In genomic region chr3:108017473-108018189, GRCm38 (mm10) we compare ENCODE assay signal across 8 mouse cellular contexts. TPM values are rescaled to one million over a fixed set of nuclear protein-coding genes. Genes with fewer than 3 reads are reported as not detected.
A peak's percentile ranks its signal among the peaks of the same experiment; 100 is the strongest.
DNase-seq lines count a peak whose midpoint lies in the region; ATAC-seq and TF ChIP-seq lines count a peak whose summit lies in the region.

Gstm1 (minus strand) TSS chr3:108017973.

- under 1% methylated on average over 31 of the region's 31 CpGs for WGBS in heart, embryonic 13.5 days
- 1% methylated on average over 31 of the region's 31 CpGs for WGBS in liver, embryonic 12.5 days (ENCODE audit: insufficient replicate concordance)
- WGBS in stomach, embryonic 15.5 days, result 0% methylated on average over 31 of the region's 31 CpGs

- ATAC-seq in heart, embryonic 13.5 days (ENCODE audit: extremely low read depth, insufficient number of reproducible peaks, low FRiP score, low TSS enrichment), result peak; percentile 95
- peak; percentile 91 for ATAC-seq in liver, embryonic 12.5 days
- ATAC-seq in stomach, embryonic 15.5 days (ENCODE audit: insufficient read depth, low FRiP score, low read depth), result peak; percentile 97

- no peaks in the 10 kb centered on the region for H3K79me2 ChIP-seq in C2C12 (ENCODE audit: control insufficient read depth, insufficient read depth)

- peak; percentile 73 for TF ChIP-seq CTCF in C2C12 (IDR thresholded peaks at IDR 0.05; ENCODE audit: control insufficient read depth, insufficient read depth, insufficient read length)

- H3K27ac ChIP-seq in heart, embryonic 13.5 days (replicated peaks), result peak within 1 kb of the TSS; percentile 86
- peak within 1 kb of the TSS; percentile 70 for H3K27ac ChIP-seq in liver, embryonic 12.5 days
- peak within 1 kb of the TSS; percentile 96 for H3K27ac ChIP-seq in stomach, embryonic 15.5 days

- H3K4me1 ChIP-seq in heart, embryonic 13.5 days, result peaks cover 39% of the 10 kb centered on the region
- peaks cover 31% of the 10 kb centered on the region for H3K4me1 ChIP-seq in liver, embryonic 12.5 days
- H3K4me1 ChIP-seq in stomach, embryonic 15.5 days, result peaks cover 16% of the 10 kb centered on the region; the same call in 1 of the 2 replicates

- peaks cover 6% of the 10 kb centered on the region for H3K79me3 ChIP-seq in C2C12 (ENCODE audit: low read depth)

- peak within 1 kb of the TSS; percentile 13 for H3ac ChIP-seq in C2C12 (ENCODE audit: control insufficient read depth, insufficient read length, low read depth)

- peak; percentile 80 for DNase-seq in brain, embryonic 18.5 days (ENCODE audit: low read depth, low spot score)
- peak; percentile 54 for DNase-seq in fat pad, adult 2 months (ENCODE audit: extremely low read depth, low read depth, low spot score)
- peak; percentile 97 for DNase-seq in kidney, postnatal 10 days
- DNase-seq in natural killer cell, adult 2 months (ENCODE audit: low spot score in 2 of 2), result peak; percentile 77 to 81

- H3K4me2 ChIP-seq in heart, embryonic 13.5 days, result peak within 1 kb of the TSS; percentile 83
- H3K4me2 ChIP-seq in liver, embryonic 12.5 days, result peak within 1 kb of the TSS; percentile 71
- H3K4me2 ChIP-seq in stomach, embryonic 15.5 days, result peak within 1 kb of the TSS; percentile 79

- H3K36me3 ChIP-seq in C2C12 (ENCODE audit: control insufficient read depth, insufficient read depth), result peaks cover 6% of the 10 kb centered on the region
- no peaks in the 10 kb centered on the region for H3K36me3 ChIP-seq in heart, embryonic 13.5 days
- no peaks in the 10 kb centered on the region for H3K36me3 ChIP-seq in liver, embryonic 12.5 days
- H3K36me3 ChIP-seq in stomach, embryonic 15.5 days, result no peaks in the 10 kb centered on the region

- no peaks in the 10 kb centered on the region for H3K9me3 ChIP-seq in heart, embryonic 13.5 days
- no peaks in the 10 kb centered on the region for H3K9me3 ChIP-seq in liver, embryonic 12.5 days (replicated peaks)
- no peaks in the 10 kb centered on the region for H3K9me3 ChIP-seq in stomach, embryonic 15.5 days

- H3K27me3 ChIP-seq in C2C12 (ENCODE audit: control insufficient read depth, insufficient read depth, insufficient read length), result peaks cover 10% of the 10 kb centered on the region
- peaks cover 13% of the 10 kb centered on the region for H3K27me3 ChIP-seq in heart, embryonic 13.5 days (replicated peaks)
- peaks cover 10% of the 10 kb centered on the region; the same call in 1 of the 2 replicates for H3K27me3 ChIP-seq in liver, embryonic 12.5 days (replicated peaks)
- H3K27me3 ChIP-seq in stomach, embryonic 15.5 days (replicated peaks), result no peaks in the 10 kb centered on the region

- peak within 1 kb of the TSS; percentile 78 for H3K9ac ChIP-seq in heart, embryonic 13.5 days
- peak within 1 kb of the TSS; percentile 32 for H3K9ac ChIP-seq in liver, embryonic 12.5 days
- peak within 1 kb of the TSS; percentile 35; the same call in 1 of the 2 replicates for H3K9ac ChIP-seq in stomach, embryonic 15.5 days

- H3K4me3 ChIP-seq in C2C12 (ENCODE audit: insufficient read depth, poor library complexity, severe bottlenecking), result peak within 1 kb of the TSS; percentile 24
- peak within 1 kb of the TSS; percentile 52 for H3K4me3 ChIP-seq in heart, embryonic 13.5 days
- peak within 1 kb of the TSS; percentile 46 for H3K4me3 ChIP-seq in liver, embryonic 12.5 days
- peak within 1 kb of the TSS; percentile 45 for H3K4me3 ChIP-seq in stomach, embryonic 15.5 days (replicated peaks)

TF ChIP-seq in C2C12, 6 proteins besides CTCF, POLR2A, EP300 and RAD21:
- TF ChIP-seq MAX (IDR thresholded peaks at IDR 0.05) (peak; percentile 88), USF1 (IDR thresholded peaks at IDR 0.05; ENCODE audit: low read depth) (no peak)

RNA-seq across cellular contexts. Expression of gene Gstm1, which starts in this region (rescaled TPM):
- 89.8 TPM for polyA plus RNA-seq in C2C12 (2012; fragmentation: generic; extraction: Trizol)
- 44.3 and 50.5 TPM in 2 replicates for polyA plus RNA-seq in heart, embryonic 13.5 days (2015; fragmentation: Nextera tagmentation; extraction: Ambion mirVana)
- polyA plus RNA-seq in liver, embryonic 12.5 days (2016; fragmentation: Nextera tagmentation; extraction: Ambion mirVana), result 228 and 237 TPM in 2 replicates
- polyA plus RNA-seq in stomach, embryonic 15.5 days (2015; fragmentation: Nextera tagmentation; extraction: Ambion mirVana), result 546 and 570 TPM in 2 replicates

Comparison
In these comparisons a context has a peak if more than half of its experiments do, and no peak if none do; other contexts are left out.
1. Peak in every context shown above with its lines: DNase-seq, ATAC-seq, H3K4me3 ChIP-seq and H3K27ac ChIP-seq.